Comparison of ENCODE assay signal across 8 mouse cellular contexts in genomic region chr11:88148638-88149279, GRCm38 (mm10). TPM values are rescaled to one million over a fixed set of nuclear protein-coding genes. Genes with fewer than 3 reads are reported as not detected.
DNase-seq lines count a peak whose midpoint lies in the region; ATAC-seq lines count a peak whose summit lies in the region.

No protein-coding gene starts in this region.

- H3K4me3 ChIP-seq in forebrain, embryonic 10.5 days = peak overlapping the region; percentile 23
- no peak overlapping the region for H3K4me3 ChIP-seq in midbrain, embryonic 15.5 days

- no peaks in the 10 kb centered on the region for H3K36me3 ChIP-seq in forebrain, embryonic 10.5 days (replicated peaks)
- no peaks in the 10 kb centered on the region for H3K36me3 ChIP-seq in midbrain, embryonic 15.5 days (replicated peaks)

- DNase-seq in adrenal gland, postnatal 14 days = peak; percentile 63
- no peak for DNase-seq in adrenal gland, postnatal 4 days (ENCODE audit: low spot score in 2 of 2)
- DNase-seq in adipocyte (ENCODE audit: low spot score) = peak; percentile 22
- no peak for DNase-seq in forebrain, embryonic 10.5 days (ENCODE audit: extremely low spot score, low spot score)
- peak; percentile 62 to 64 for DNase-seq in heart, postnatal 14 days
- DNase-seq in kidney, postnatal 25 days = peak; percentile 64 to 80
- no peak for DNase-seq in ovary, adult 18-20 months (ENCODE audit: low spot score)

- peaks cover 95% of the 10 kb centered on the region for H3K4me1 ChIP-seq in forebrain, embryonic 10.5 days
- H3K4me1 ChIP-seq in midbrain, embryonic 15.5 days = peaks cover 30% of the 10 kb centered on the region

- H3K9ac ChIP-seq in midbrain, embryonic 15.5 days = no peak overlapping the region

- WGBS in forebrain, embryonic 10.5 days = 9% methylated on average over 11 of the region's 11 CpGs
- WGBS in midbrain, embryonic 15.5 days = 12% methylated on average over 11 of the region's 11 CpGs

- peak overlapping the region; percentile 86 for H3K27ac ChIP-seq in forebrain, embryonic 10.5 days
- H3K27ac ChIP-seq in midbrain, embryonic 15.5 days = peak overlapping the region; percentile 71

- ATAC-seq in midbrain, embryonic 15.5 days (replicated peaks) = 0 out of 2 replicates have a peak, but pooled peaks have one; percentile 9

- no peaks in the 10 kb centered on the region for H3K27me3 ChIP-seq in forebrain, embryonic 10.5 days (ENCODE audit: poor library complexity, severe bottlenecking)
- no peaks in the 10 kb centered on the region for H3K27me3 ChIP-seq in midbrain, embryonic 15.5 days (replicated peaks)

- intact Hi-C loops in heart, postnatal 14 days (cut with DNase I) = no loop called here

- H3K9me3 ChIP-seq in forebrain, embryonic 10.5 days = no peaks in the 10 kb centered on the region
- H3K9me3 ChIP-seq in midbrain, embryonic 15.5 days = no peaks in the 10 kb centered on the region

- no peak overlapping the region for H3K4me2 ChIP-seq in midbrain, embryonic 15.5 days

RNA-seq across cellular contexts. Expression of gene Cuedc1, which starts 50.9 kb away (rescaled TPM):
- total RNA-seq in adrenal gland, postnatal 14 days (2021) = 37.9 and 41.9 TPM in 2 replicates
- 10 to 100 TPM; 59.3 to 65.2 TPM for total RNA-seq in adrenal gland, postnatal 4 days (2021)
- polyA plus RNA-seq in forebrain, embryonic 10.5 days (2016; fragmentation: Nextera tagmentation; extraction: Ambion mirVana) = 20.0 and 24.9 TPM in 2 replicates
- total RNA-seq in heart, postnatal 14 days (2021) = 10 to 100 TPM; 47.9 to 55.6 TPM
- 50.2 and 54.6 TPM in 2 replicates for polyA plus RNA-seq in midbrain, embryonic 15.5 days (2015; fragmentation: Nextera tagmentation; extraction: Ambion mirVana)

RNA-seq across cellular contexts. Expression of gene Mrps23, which starts 55.4 kb away (rescaled TPM):
- 173 and 176 TPM in 2 replicates for total RNA-seq in adrenal gland, postnatal 14 days (2021)
- total RNA-seq in adrenal gland, postnatal 4 days (2021) = 100 to 1,000 TPM; 143 to 160 TPM
- 65.5 and 72.6 TPM in 2 replicates for polyA plus RNA-seq in forebrain, embryonic 10.5 days (2016; fragmentation: Nextera tagmentation; extraction: Ambion mirVana)
- 100 to 1,000 TPM; 226 to 277 TPM for total RNA-seq in heart, postnatal 14 days (2021)
- polyA plus RNA-seq in midbrain, embryonic 15.5 days (2015; fragmentation: Nextera tagmentation; extraction: Ambion mirVana) = 60.6 and 62.4 TPM in 2 replicates

Comparison
In these comparisons a context has a peak if more than half of its experiments do, and no peak if none do; other contexts are left out.
1. DNase-seq: peak in adrenal gland, postnatal 14 days (single experiment), adipocyte (single experiment), heart, postnatal 14 days (2 of 2) and kidney, postnatal 25 days (2 of 2); none in adrenal gland, postnatal 4 days (0 of 2), forebrain, embryonic 10.5 days (single experiment) and ovary, adult 18-20 months (single experiment).